Mouse (Mus musculus) ES-Bruce4 (cell line): ENCODE results near the gene Ankrd23.
A peak's percentile ranks its signal among the peaks of the same experiment; 100 is the strongest.

Experiments
- CTCF ChIP-seq: IDR thresholded peaks from one replicate; pipeline ENCODE4 v1.8.1; 2011; ENCODE audit warnings: low read depth, low read length
- EP300 ChIP-seq: IDR thresholded peaks from 2 replicates; pipeline ENCODE4 v1.6.1; 2011; ENCODE audit warnings: low read depth, low read length; ENCODE audit not compliant: insufficient read depth
- POLR2A ChIP-seq: IDR thresholded peaks from one replicate; pipeline ENCODE4 v1.8.1; 2011; ENCODE audit warnings: low read length; ENCODE audit not compliant: insufficient read depth

GRCm38 (mm10) chr1:36492416-36493139 lies 44.1 kb downstream of the Ankrd23 start:
- TF ChIP-seq POLR2A (no peak), CTCF (peak; percentile 40), EP300 (no peak)
